Mouse (Mus musculus): ENCODE results near the gene Dhx40.

DNA sequence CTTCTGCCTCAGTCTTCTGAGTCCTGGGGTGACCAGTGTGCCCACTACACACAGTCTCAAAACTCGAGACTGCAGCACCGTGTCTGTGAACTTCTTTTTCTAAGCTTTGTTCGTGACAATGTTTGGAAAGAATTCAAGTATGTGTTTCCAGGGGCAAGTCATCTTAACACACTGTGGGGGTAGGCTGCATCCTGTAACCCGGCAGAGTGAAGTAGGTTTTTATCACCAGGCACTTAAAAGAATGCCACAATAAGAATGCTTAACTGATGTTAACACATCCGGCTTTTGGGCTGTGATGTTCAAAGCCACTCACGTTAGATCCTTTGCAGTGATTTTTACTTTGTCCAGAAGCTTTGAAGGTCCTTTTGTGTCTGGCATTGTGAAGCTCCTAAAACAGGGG lies 20.9 kb upstream of the Dhx40 start:
- TF ChIP-seq TCF12 (IDR thresholded peaks at IDR 0.05; ENCODE audit: insufficient read depth, poor library complexity, severe bottlenecking) (no peak), E2F4 (IDR thresholded peaks at IDR 0.05; ENCODE audit: insufficient read depth) (no peak), POLR2AphosphoS2 (IDR thresholded peaks at IDR 0.05; ENCODE audit: insufficient read length, low read depth) (no peak), POLR2A (IDR thresholded peaks at IDR 0.05; ENCODE audit: insufficient read length, low read depth) (no peak), USF1 (IDR thresholded peaks at IDR 0.05; ENCODE audit: low read depth) (no peak), MYOD1 (IDR thresholded peaks at IDR 0.05; ENCODE audit: control insufficient read depth in 1 of 3, insufficient read length in 2 of 3, low read depth in 2 of 3) (no peak), MAX (IDR thresholded peaks at IDR 0.05; ENCODE audit: low read depth) (no peak), MYOG (IDR thresholded peaks at IDR 0.05; ENCODE audit: control insufficient read depth in 1 of 3, insufficient read depth in 1 of 3, insufficient read length in 2 of 3, low read depth in 2 of 3) (no peak), SRF (IDR thresholded peaks at IDR 0.05; ENCODE audit: control insufficient read depth, insufficient read length, low read depth) (no peak), REST (IDR thresholded peaks at IDR 0.05; ENCODE audit: insufficient read depth, insufficient read length) (no peak)
